ENCODE assay signal across 8 mouse cellular contexts in the genomic region with DNA sequence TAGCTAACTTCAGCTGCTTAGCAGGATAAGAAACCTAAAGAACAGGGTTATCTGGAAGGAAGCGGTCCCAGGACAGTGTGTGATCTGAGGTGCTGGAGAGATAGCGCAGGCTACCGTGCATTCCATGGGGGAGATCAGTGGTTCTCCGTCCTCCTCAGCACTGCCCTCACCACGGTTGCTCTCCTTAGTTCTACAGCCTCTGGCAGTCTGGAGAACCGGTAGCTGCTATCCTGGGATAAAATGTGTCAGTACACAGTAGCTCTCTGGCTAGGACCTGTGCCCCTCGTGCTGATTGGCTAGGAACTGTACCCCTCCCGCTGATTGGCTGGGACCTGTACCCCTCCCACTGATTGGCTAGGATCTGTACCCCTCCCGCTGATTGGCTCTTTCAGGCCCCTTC. TPM values are rescaled to one million over a fixed set of nuclear protein-coding genes. Genes with fewer than 3 reads are reported as not detected.
DNase-seq lines count a peak whose midpoint lies in the region; ATAC-seq and TF ChIP-seq lines count a peak whose summit lies in the region.

No protein-coding gene starts in this region.

- no peak overlapping the region for H3K9ac ChIP-seq in kidney, postnatal 0 days (ENCODE audit: low read depth, low read length)
- no peak overlapping the region for H3K9ac ChIP-seq in forebrain, embryonic 12.5 days
- peak overlapping the region; percentile 65; the same call in 1 of the 2 replicates for H3K9ac ChIP-seq in liver, embryonic 13.5 days

- H3K9me3 ChIP-seq in kidney, postnatal 0 days (replicated peaks; ENCODE audit: low read length) = no peaks in the 10 kb centered on the region
- no peaks in the 10 kb centered on the region for H3K9me3 ChIP-seq in forebrain, embryonic 12.5 days
- no peaks in the 10 kb centered on the region for H3K9me3 ChIP-seq in liver, embryonic 13.5 days (replicated peaks)

- H3K27ac ChIP-seq in kidney, postnatal 0 days = no peak overlapping the region
- H3K27ac ChIP-seq in forebrain, embryonic 12.5 days = no peak overlapping the region
- peak overlapping the region; percentile 84 for H3K27ac ChIP-seq in liver, embryonic 13.5 days

- no peak overlapping the region for H3K4me3 ChIP-seq in kidney, postnatal 0 days (replicated peaks; ENCODE audit: low read depth, low read length)
- H3K4me3 ChIP-seq in forebrain, embryonic 12.5 days (replicated peaks) = peak overlapping the region; percentile 10; the same call in 1 of the 2 replicates
- peak overlapping the region; percentile 47 for H3K4me3 ChIP-seq in liver, embryonic 13.5 days (replicated peaks)

- no peaks in the 10 kb centered on the region for H3K4me1 ChIP-seq in kidney, postnatal 0 days (replicated peaks; ENCODE audit: insufficient read depth, low read length)
- H3K4me1 ChIP-seq in forebrain, embryonic 12.5 days = peaks cover 6% of the 10 kb centered on the region; the same call in 1 of the 2 replicates
- H3K4me1 ChIP-seq in liver, embryonic 13.5 days (replicated peaks) = peaks cover 49% of the 10 kb centered on the region

- H3K4me2 ChIP-seq in kidney, postnatal 0 days (ENCODE audit: low read length) = no peak overlapping the region
- H3K4me2 ChIP-seq in forebrain, embryonic 12.5 days = peak overlapping the region; percentile 42
- H3K4me2 ChIP-seq in liver, embryonic 13.5 days = peak overlapping the region; percentile 63

- H3K36me3 ChIP-seq in kidney, postnatal 0 days (ENCODE audit: insufficient read depth, low read length) = no peaks in the 10 kb centered on the region
- no peaks in the 10 kb centered on the region for H3K36me3 ChIP-seq in forebrain, embryonic 12.5 days (replicated peaks)
- no peaks in the 10 kb centered on the region for H3K36me3 ChIP-seq in liver, embryonic 13.5 days

- no peak for TF ChIP-seq CTCF in kidney, postnatal 0 days (IDR thresholded peaks at IDR 0.05; ENCODE audit: low read depth)

- ATAC-seq in kidney, postnatal 0 days (replicated peaks; ENCODE audit: low FRiP score, low read depth) = no peak
- peak; percentile 94 for ATAC-seq in forebrain, embryonic 12.5 days (ENCODE audit: low FRiP score)
- ATAC-seq in liver, embryonic 13.5 days (ENCODE audit: low read depth) = peak; percentile 93
- ATAC-seq in monocyte, adult 5-6 weeks (replicated peaks; ENCODE audit: insufficient number of reproducible peaks, low FRiP score, low TSS enrichment, poor library complexity, severe bottlenecking) = no peak

- H3K27me3 ChIP-seq in kidney, postnatal 0 days (ENCODE audit: insufficient read depth, low read length) = no peaks in the 10 kb centered on the region
- H3K27me3 ChIP-seq in forebrain, embryonic 12.5 days = 0 out of 2 replicates have a peak, but pooled peaks cover 3% of the 10 kb centered on the region
- H3K27me3 ChIP-seq in liver, embryonic 13.5 days = peaks cover 3% of the 10 kb centered on the region; the same call in 1 of the 2 replicates

- WGBS in kidney, postnatal 0 days = 21% methylated on average over 9 of the region's 9 CpGs
- 16% methylated on average over 9 of the region's 9 CpGs for WGBS in forebrain, embryonic 12.5 days
- 3% methylated on average over 9 of the region's 9 CpGs for WGBS in liver, embryonic 13.5 days (ENCODE audit: insufficient replicate concordance)

- DNase-seq in kidney, postnatal 0 days (ENCODE audit: low spot score) = peak; percentile 24
- DNase-seq in kidney, adult 18-20 months = no peak
- peak; percentile 48 for DNase-seq in c-Kit-negative CD71-positive TER-119-positive erythroid progenitor cells, embryonic 14.5 days (ENCODE audit: low read depth, low spot score)
- peak; percentile 67 for DNase-seq in liver, embryonic 13.5 days
- DNase-seq in gastrocnemius, postnatal 4 days (ENCODE audit: low spot score in 2 of 2) = no peak
- DNase-seq in Muller cell, postnatal 12 days (ENCODE audit: inconsistent ontology term) = no peak

RNA-seq across cellular contexts. Expression of a gene that starts 58.1 kb away (rescaled TPM):
- polyA plus RNA-seq in kidney, postnatal 0 days (2015; fragmentation: Nextera tagmentation; extraction: Ambion mirVana) = 0.74 and 1.2 TPM in 2 replicates
- polyA plus RNA-seq in forebrain, embryonic 12.5 days (2016; fragmentation: Nextera tagmentation; extraction: Ambion mirVana) = not detected in 2 replicates
- not detected in 2 replicates for polyA plus RNA-seq in liver, embryonic 13.5 days (2015; fragmentation: Nextera tagmentation; extraction: Ambion mirVana)
- not detected for total RNA-seq in gastrocnemius, postnatal 4 days (2021)
- not detected in 3 replicates for total RNA-seq in monocyte, adult 5-6 weeks (2017)

Comparison
In these comparisons a context has a peak if more than half of its experiments do, and no peak if none do; other contexts are left out.
1. DNase-seq: peak in kidney, postnatal 0 days (single experiment), c-Kit-negative CD71-positive TER-119-positive erythroid progenitor cells, embryonic 14.5 days (single experiment) and liver, embryonic 13.5 days (single experiment); none in kidney, adult 18-20 months (single experiment), gastrocnemius, postnatal 4 days (0 of 2) and Muller cell, postnatal 12 days (single experiment).
2. ATAC-seq: peak in forebrain, embryonic 12.5 days (single experiment) and liver, embryonic 13.5 days (single experiment); none in kidney, postnatal 0 days (single experiment) and monocyte, adult 5-6 weeks (single experiment).